Mouse (Mus musculus) limb, embryonic 10.5 days (tissue): ENCODE data around the gene Eif2a. TPM values are rescaled to one million over a fixed set of nuclear protein-coding genes. Genes with fewer than 3 reads are reported as not detected.

Experiments used
- DNase-seq: peaks from one replicate; pipeline ENCODE4 v3.0.0-alpha.2; 2017; ENCODE audit warnings: low spot score
- H3K27ac ChIP-seq: fragments of 300-500 bp; sonication (generic); 2 replicates; pipeline ENCODE4 v1.5.1; 2016; ENCODE audit warnings: mild to moderate bottlenecking
- H3K27me3 ChIP-seq: fragments of 300-500 bp; sonication (generic); 2 replicates; pipeline ENCODE4 v1.6.1; 2016; ENCODE audit warnings: low read depth, mild to moderate bottlenecking; ENCODE audit not compliant: poor library complexity, severe bottlenecking
- H3K36me3 ChIP-seq: fragments of 300-500 bp; sonication (generic); 2 replicates; pipeline ENCODE4 v1.6.1; 2016; ENCODE audit warnings: mild to moderate bottlenecking, moderate library complexity
- H3K4me1 ChIP-seq: fragments of 300-500 bp; sonication (generic); 2 replicates; pipeline ENCODE4 v1.6.1; 2016
- H3K4me3 ChIP-seq: fragments of 300-500 bp; sonication (generic); 2 replicates; pipeline ENCODE4 v1.5.1; 2016; ENCODE audit warnings: mild to moderate bottlenecking, moderate library complexity
- H3K9me3 ChIP-seq: fragments of 300-500 bp; sonication (generic); replicated peaks from 2 replicates; pipeline ENCODE4 v1.6.1; 2016; ENCODE audit warnings: mild to moderate bottlenecking
- WGBS: fragments of 180-500 bp; shearing (Covaris S2); methylation state at CpG from one replicate; pipeline ENCODE4 v1.1.7; 2016; 5-methylcytosine and 5-hydroxymethylcytosine counted together
- polyA plus RNA-seq: library from polyadenylated mRNA; unstranded; fragments of >200 nt; fragmentation: Nextera tagmentation; extraction: Ambion mirVana; gene quantifications from 2 replicates; pipeline ENCODE4 v1.2.1, GENCODE M21; 2016

Gene Eif2a
- polyA plus RNA-seq, 1 experiment from 2014 or later, result 62.8 TPM

GRCm38 (mm10) chr3:58536573-58536972, 11.0 kb downstream of the Eif2a start:
- no peak overlapping the region for H3K27ac ChIP-seq
- H3K9me3 ChIP-seq, result no peaks in the 10 kb centered on the region
- no peaks in the 10 kb centered on the region for H3K4me1 ChIP-seq
- H3K27me3 ChIP-seq, result no peaks in the 10 kb centered on the region
- 96% methylated on average over 3 of the region's 3 CpGs for WGBS
- no peak for DNase-seq
- H3K36me3 ChIP-seq, result peaks cover 84% of the 10 kb centered on the region
- H3K4me3 ChIP-seq, result no peak overlapping the region

GRCm38 (mm10) chr3:58552001-58552811, 26.6 kb downstream of the Eif2a start:
- no peaks in the 10 kb centered on the region for H3K9me3 ChIP-seq
- no peak overlapping the region for H3K27ac ChIP-seq
- no peak for DNase-seq
- WGBS, result 75% methylated on average over 1 of the region's 1 CpGs
- peaks cover 97% of the 10 kb centered on the region for H3K36me3 ChIP-seq
- H3K27me3 ChIP-seq, result no peaks in the 10 kb centered on the region
- no peak overlapping the region for H3K4me3 ChIP-seq
- H3K4me1 ChIP-seq, result no peaks in the 10 kb centered on the region

GRCm38 (mm10) chr3:58556649-58557048, 31.0 kb downstream of the Eif2a start:
- 86% methylated on average over 7 of the region's 7 CpGs for WGBS
- no peak overlapping the region for H3K4me3 ChIP-seq
- no peaks in the 10 kb centered on the region for H3K27me3 ChIP-seq
- H3K36me3 ChIP-seq, result peaks cover 68% of the 10 kb centered on the region
- no peaks in the 10 kb centered on the region for H3K9me3 ChIP-seq
- no peak overlapping the region for H3K27ac ChIP-seq
- DNase-seq, result no peak
- no peaks in the 10 kb centered on the region for H3K4me1 ChIP-seq

GRCm38 (mm10) chr3:58559887-58560286, 34.3 kb downstream of the Eif2a start:
- WGBS, result 25% methylated on average over 2 of the region's 2 CpGs
- Histone ChIP-seq H3K27ac (no peak overlapping the region), H3K36me3 (peaks cover 36% of the 10 kb centered on the region), H3K4me1 (no peaks in the 10 kb centered on the region), H3K9me3 (no peaks in the 10 kb centered on the region), H3K27me3 (no peaks in the 10 kb centered on the region), H3K4me3 (no peak overlapping the region)
- DNase-seq, result no peak

- Histone ChIP-seq H3K9me3 (no peaks in the 10 kb centered on the region), H3K36me3 (peaks cover 20% of the 10 kb centered on the region), H3K4me1 (no peaks in the 10 kb centered on the region), H3K4me3 (no peak overlapping the region), H3K27me3 (no peaks in the 10 kb centered on the region), H3K27ac (no peak overlapping the region)
- WGBS, result 78% methylated on average over 2 of the region's 2 CpGs
- DNase-seq, result no peak
Observed at GRCm38 (mm10) chr3:58561437-58561836, 35.8 kb downstream of the Eif2a start.

- Histone ChIP-seq H3K4me1 (no peaks in the 10 kb centered on the region), H3K27ac (no peak overlapping the region), H3K36me3 (no peaks in the 10 kb centered on the region), H3K4me3 (no peak overlapping the region), H3K9me3 (no peaks in the 10 kb centered on the region), H3K27me3 (no peaks in the 10 kb centered on the region)
- no peak for DNase-seq
- WGBS, result 66% methylated on average over 3 of the region's 3 CpGs
Observed at GRCm38 (mm10) chr3:58570821-58571220, 45.2 kb downstream of the Eif2a start.

- DNase-seq, result peak; percentile 98
Observed at GRCm38 (mm10) chr3:58576137-58577066, 50.8 kb downstream of the Eif2a start, which contains the start of gene Selenot. Gene Selenot (plus strand): TSS chr3:58576636.

GRCm38 (mm10) chr3:58577067-58577503, 51.5 kb downstream of the Eif2a start:
- peaks cover 4% of the 10 kb centered on the region; the same call in 1 of the 2 replicates for H3K4me1 ChIP-seq
- no peaks in the 10 kb centered on the region for H3K27me3 ChIP-seq
- peak overlapping the region; percentile 74 for H3K4me3 ChIP-seq
- under 1% methylated on average over 36 of the region's 36 CpGs for WGBS
- peak overlapping the region; percentile 96 for H3K27ac ChIP-seq
- peaks cover 25% of the 10 kb centered on the region for H3K36me3 ChIP-seq
- no peak for DNase-seq
- H3K9me3 ChIP-seq, result no peaks in the 10 kb centered on the region

More at GRCm38 (mm10) chr3:58576137-58577066, 50.8 kb downstream of the Eif2a start, which contains the start of gene Selenot:
- peaks cover 4% of the 10 kb centered on the region; the same call in 1 of the 2 replicates for H3K4me1 ChIP-seq
- peaks cover 25% of the 10 kb centered on the region for H3K36me3 ChIP-seq
- peak within 1 kb of the TSS; percentile 74 for H3K4me3 ChIP-seq
- WGBS, result 2% methylated on average over 59 of the region's 59 CpGs
- no peaks in the 10 kb centered on the region for H3K9me3 ChIP-seq
- H3K27ac ChIP-seq, result peak within 1 kb of the TSS; percentile 96
- no peaks in the 10 kb centered on the region for H3K27me3 ChIP-seq

GRCm38 (mm10) chr3:58577506-58578050, 52.0 kb downstream of the Eif2a start:
- no peak for DNase-seq
- peaks cover 28% of the 10 kb centered on the region for H3K36me3 ChIP-seq
- H3K27me3 ChIP-seq, result no peaks in the 10 kb centered on the region
- peaks cover 7% of the 10 kb centered on the region; the same call in 1 of the 2 replicates for H3K4me1 ChIP-seq
- peak overlapping the region; percentile 96 for H3K27ac ChIP-seq
- no peaks in the 10 kb centered on the region for H3K9me3 ChIP-seq
- 31% methylated on average over 8 of the region's 8 CpGs for WGBS
- peak overlapping the region; percentile 74 for H3K4me3 ChIP-seq

GRCm38 (mm10) chr3:58581530-58581929, 55.9 kb downstream of the Eif2a start:
- H3K4me1 ChIP-seq, result peaks cover 7% of the 10 kb centered on the region; the same call in 1 of the 2 replicates
- H3K27me3 ChIP-seq, result no peaks in the 10 kb centered on the region
- no peak overlapping the region for H3K4me3 ChIP-seq
- no peaks in the 10 kb centered on the region for H3K9me3 ChIP-seq
- H3K36me3 ChIP-seq, result peaks cover 49% of the 10 kb centered on the region
- no peak overlapping the region for H3K27ac ChIP-seq
- DNase-seq, result no peak
- 98% methylated on average over 4 of the region's 4 CpGs for WGBS

- no peak overlapping the region for H3K27ac ChIP-seq
- 84% methylated on average over 5 of the region's 5 CpGs for WGBS
- H3K27me3 ChIP-seq, result no peaks in the 10 kb centered on the region
- H3K4me3 ChIP-seq, result no peak overlapping the region
- peaks cover 7% of the 10 kb centered on the region; the same call in 1 of the 2 replicates for H3K4me1 ChIP-seq
- no peaks in the 10 kb centered on the region for H3K9me3 ChIP-seq
- DNase-seq, result no peak
- peaks cover 56% of the 10 kb centered on the region for H3K36me3 ChIP-seq
Observed at GRCm38 (mm10) chr3:58582297-58582696, 56.7 kb downstream of the Eif2a start.

GRCm38 (mm10) chr3:58582788-58583426, 57.3 kb downstream of the Eif2a start:
- Histone ChIP-seq H3K36me3 (peaks cover 63% of the 10 kb centered on the region), H3K27ac (no peak overlapping the region), H3K4me3 (no peak overlapping the region), H3K9me3 (no peaks in the 10 kb centered on the region), H3K27me3 (no peaks in the 10 kb centered on the region), H3K4me1 (peaks cover 6% of the 10 kb centered on the region; the same call in 1 of the 2 replicates)
- no peak for DNase-seq
- 93% methylated on average over 5 of the region's 5 CpGs for WGBS
